Mouse (Mus musculus) cerebellum, adult 18-20 months (tissue): Measurements from ENCODE around the gene Rarb.
"Not testable (repeated sequence)": the region's sequence is repeated elsewhere in the genome, so short reads cannot be mapped to it uniquely, and the experiment has no call there.

ENCODE experiments used
- DNase-seq, 2 experiments: peaks; one replicate each; pipeline ENCODE4 v3.0.0; 2021

Gene Rarb

GRCm38 (mm10) chr14:16818602-16819250, at the start of gene Rarb:
Gene Rarb (minus strand): TSS chr14:16819156.
- DNase-seq = no peak

GRCm38 (mm10) chr14:16842036-16842435, 23.1 kb upstream of the Rarb start:
- no peak for DNase-seq

- DNase-seq = peak; percentile 10
Measured at GRCm38 (mm10) chr14:16841597-16841989, 22.6 kb upstream of the Rarb start.

GRCm38 (mm10) chr14:16840951-16841596, 22.1 kb upstream of the Rarb start:
- peak; percentile 13 to 30 for DNase-seq

- DNase-seq = no peak
Measured at GRCm38 (mm10) chr14:16840135-16840534, 21.2 kb upstream of the Rarb start.

- no peak for DNase-seq
Measured at GRCm38 (mm10) chr14:16815096-16815741, 3.7 kb downstream of the Rarb start.

- DNase-seq = no peak
Measured at GRCm38 (mm10) chr14:16806155-16806554, 12.8 kb downstream of the Rarb start.

- DNase-seq = no peak
Measured at GRCm38 (mm10) chr14:16790161-16790560, 28.8 kb downstream of the Rarb start.

- DNase-seq = no peak
Measured at GRCm38 (mm10) chr14:16781942-16782541, 36.9 kb downstream of the Rarb start.

- no peak for DNase-seq
Measured at GRCm38 (mm10) chr14:16776723-16777381, 42.1 kb downstream of the Rarb start.

- DNase-seq = no peak
Measured at GRCm38 (mm10) chr14:16772927-16773326, 46.0 kb downstream of the Rarb start.

GRCm38 (mm10) chr14:16765891-16766290, 53.1 kb downstream of the Rarb start:
- no peak for DNase-seq

- no peak for DNase-seq
Measured at GRCm38 (mm10) chr14:16762773-16763172, 56.2 kb downstream of the Rarb start.

- DNase-seq = no peak
Measured at GRCm38 (mm10) chr14:16758773-16759434, 60.1 kb downstream of the Rarb start.

- not testable (repeated sequence) for DNase-seq
Measured at GRCm38 (mm10) chr14:16755601-16756000, 63.4 kb downstream of the Rarb start.

GRCm38 (mm10) chr14:16752648-16753047, 66.3 kb downstream of the Rarb start:
- no peak for DNase-seq

GRCm38 (mm10) chr14:16746982-16747578, 71.9 kb downstream of the Rarb start:
- DNase-seq = no peak

- no peak for DNase-seq
Measured at GRCm38 (mm10) chr14:16740982-16741739, 77.8 kb downstream of the Rarb start.

GRCm38 (mm10) chr14:16738538-16738937, 80.4 kb downstream of the Rarb start:
- no peak for DNase-seq

GRCm38 (mm10) chr14:16737781-16738180, 81.2 kb downstream of the Rarb start:
- no peak for DNase-seq

- DNase-seq = no peak
Measured at GRCm38 (mm10) chr14:16735331-16736012, 83.5 kb downstream of the Rarb start.
